Mouse (Mus musculus) forebrain, embryonic 15.5 days (tissue): ENCODE results near the gene Rbpj. TPM values are rescaled to one million over a fixed set of nuclear protein-coding genes. Genes with fewer than 3 reads are reported as not detected.

Source experiments
- ATAC-seq: fragments of 200-750 bp; cut with Nextera tagmentation; replicated peaks from 2 replicates; pipeline ENCODE4 v1.8.0; 2017; ENCODE audit warnings: mild to moderate bottlenecking, moderate TSS enrichment, moderate library complexity
- H3K27ac ChIP-seq: fragments of 300-500 bp; sonication (generic); replicated peaks from 2 replicates; pipeline ENCODE4 v1.5.1; 2015; ENCODE audit warnings: mild to moderate bottlenecking, inconsistent platforms
- H3K27me3 ChIP-seq: fragments of 300-500 bp; sonication (generic); 2 replicates; pipeline ENCODE4 v1.6.1; 2015; ENCODE audit warnings: inconsistent platforms
- H3K36me3 ChIP-seq: fragments of 300-500 bp; sonication (generic); 2 replicates; pipeline ENCODE4 v1.6.1; 2015; ENCODE audit warnings: mild to moderate bottlenecking, inconsistent platforms
- H3K4me1 ChIP-seq: fragments of 300-500 bp; sonication (generic); 2 replicates; pipeline ENCODE4 v1.6.1; 2015; ENCODE audit warnings: inconsistent platforms
- H3K4me2 ChIP-seq: fragments of 300-500 bp; sonication (generic); replicated peaks from 2 replicates; pipeline ENCODE4 v1.6.1; 2015; ENCODE audit warnings: mild to moderate bottlenecking, inconsistent platforms
- H3K4me3 ChIP-seq: fragments of 300-500 bp; sonication (generic); 2 replicates; pipeline ENCODE4 v1.5.1; 2015; ENCODE audit warnings: mild to moderate bottlenecking, inconsistent platforms
- H3K9ac ChIP-seq: fragments of 300-500 bp; sonication (generic); replicated peaks from 2 replicates; pipeline ENCODE4 v1.6.1; 2015; ENCODE audit warnings: mild to moderate bottlenecking, inconsistent platforms
- H3K9me3 ChIP-seq: fragments of 300-500 bp; sonication (generic); 2 replicates; pipeline ENCODE4 v1.6.1; 2016; ENCODE audit warnings: inconsistent platforms
- WGBS: fragments of 180-500 bp; shearing (Covaris S2); methylation state at CpG from one replicate; pipeline ENCODE4 v1.1.7; 2015; ENCODE audit warnings: mixed read lengths; 5-methylcytosine and 5-hydroxymethylcytosine counted together
- polyA plus RNA-seq: library from polyadenylated mRNA; unstranded; fragments of >200 nt; fragmentation: Nextera tagmentation; extraction: Ambion mirVana; gene quantifications from 2 replicates; pipeline ENCODE4 v1.2.1, GENCODE M21; 2015

Rbpj gene
- polyA plus RNA-seq, 1 experiment from 2014 or later: 41.3 TPM

GRCm38 (mm10) chr5:53618844-53619243 lies 152.9 kb downstream of the Rbpj start:
- Histone ChIP-seq H3K4me1 (peaks cover 7% of the 10 kb centered on the region; the same call in 1 of the 2 replicates), H3K4me3 (no peak overlapping the region), H3K27ac (no peak overlapping the region), H3K4me2 (no peak overlapping the region), H3K9me3 (no peaks in the 10 kb centered on the region), H3K27me3 (no peaks in the 10 kb centered on the region), H3K36me3 (no peaks in the 10 kb centered on the region), H3K9ac (no peak overlapping the region)
- 94% methylated on average over 1 of the region's 1 CpGs for WGBS
- ATAC-seq: no peak

- Histone ChIP-seq H3K27ac (no peak overlapping the region), H3K36me3 (0 out of 2 replicates have a peak, but pooled peaks cover 8% of the 10 kb centered on the region), H3K27me3 (no peaks in the 10 kb centered on the region), H3K4me1 (no peaks in the 10 kb centered on the region), H3K9ac (no peak overlapping the region), H3K4me2 (no peak overlapping the region), H3K4me3 (no peak overlapping the region), H3K9me3 (no peaks in the 10 kb centered on the region)
- WGBS: 90% methylated on average over 3 of the region's 3 CpGs
- no peak for ATAC-seq
Observed at GRCm38 (mm10) chr5:53632026-53632425, 166.1 kb downstream of the Rbpj start.

- ATAC-seq: no peak
- Histone ChIP-seq H3K4me2 (no peak overlapping the region), H3K4me1 (no peaks in the 10 kb centered on the region), H3K9me3 (no peaks in the 10 kb centered on the region), H3K4me3 (no peak overlapping the region), H3K36me3 (no peaks in the 10 kb centered on the region), H3K27me3 (no peaks in the 10 kb centered on the region), H3K27ac (no peak overlapping the region), H3K9ac (no peak overlapping the region)
- 81% methylated on average over 3 of the region's 3 CpGs for WGBS
Observed at GRCm38 (mm10) chr5:53636795-53637194, 170.8 kb downstream of the Rbpj start.

DNA sequence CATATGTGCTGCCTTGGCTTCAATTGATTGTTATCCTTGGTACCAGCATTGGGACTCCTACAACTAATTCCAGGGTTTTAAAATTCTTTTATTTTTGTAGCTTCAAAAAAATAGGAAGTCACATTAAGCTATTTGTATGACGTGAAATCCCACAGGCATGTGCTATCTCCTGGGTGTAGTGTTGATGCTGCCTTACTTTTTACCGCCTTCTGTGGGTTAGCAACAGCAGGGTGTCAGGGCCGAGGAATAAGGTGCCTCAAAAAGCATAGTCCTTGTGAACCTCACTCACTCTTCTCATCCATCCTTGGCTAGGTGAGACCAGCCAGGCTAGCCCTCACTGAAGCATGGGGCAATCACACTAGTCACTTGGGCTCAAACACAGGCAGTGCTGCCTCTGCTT lies 171.3 kb downstream of the Rbpj start:
- Histone ChIP-seq H3K9me3 (no peaks in the 10 kb centered on the region), H3K9ac (no peak overlapping the region), H3K27ac (no peak overlapping the region), H3K4me3 (no peak overlapping the region), H3K27me3 (no peaks in the 10 kb centered on the region), H3K4me1 (no peaks in the 10 kb centered on the region), H3K36me3 (peaks cover 1% of the 10 kb centered on the region), H3K4me2 (no peak overlapping the region)
- WGBS: 87% methylated on average over 3 of the region's 3 CpGs
- no peak for ATAC-seq

GRCm38 (mm10) chr5:53638647-53639046 lies 172.7 kb downstream of the Rbpj start:
- Histone ChIP-seq H3K27me3 (no peaks in the 10 kb centered on the region), H3K4me3 (no peak overlapping the region), H3K4me1 (no peaks in the 10 kb centered on the region), H3K27ac (no peak overlapping the region), H3K36me3 (peaks cover 12% of the 10 kb centered on the region), H3K9me3 (no peaks in the 10 kb centered on the region), H3K9ac (no peak overlapping the region), H3K4me2 (no peak overlapping the region)
- 84% methylated on average over 3 of the region's 3 CpGs for WGBS
- ATAC-seq: no peak

DNA sequence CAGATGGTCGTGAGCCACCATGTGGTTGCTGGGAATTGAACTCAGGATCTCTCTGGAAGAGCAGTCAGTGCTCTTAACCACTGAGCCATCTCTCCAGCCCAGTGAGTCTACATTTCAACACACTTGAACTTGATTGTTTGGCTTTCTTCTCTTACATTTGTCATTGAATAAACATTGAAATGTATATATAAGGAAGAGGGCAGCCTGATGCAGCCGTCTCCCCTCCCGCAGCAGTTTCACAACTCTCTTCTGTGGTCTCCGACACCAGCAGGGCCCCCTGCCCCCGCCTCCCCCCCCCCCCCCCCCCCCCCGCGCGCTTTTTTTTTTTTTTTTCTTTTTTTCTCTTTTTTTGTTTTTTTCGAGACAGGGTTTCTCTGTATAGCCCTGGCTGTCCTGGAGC lies 180.7 kb downstream of the Rbpj start:
- Histone ChIP-seq H3K4me1 (no peaks in the 10 kb centered on the region), H3K36me3 (peaks cover 40% of the 10 kb centered on the region), H3K4me2 (no peak overlapping the region), H3K9me3 (no peaks in the 10 kb centered on the region), H3K9ac (no peak overlapping the region), H3K4me3 (no peak overlapping the region), H3K27me3 (no peaks in the 10 kb centered on the region), H3K27ac (no peak overlapping the region)
- 88% methylated on average over 5 of the region's 9 CpGs for WGBS
- no peak for ATAC-seq

GRCm38 (mm10) chr5:53647358-53647757 lies 181.4 kb downstream of the Rbpj start:
- peaks cover 43% of the 10 kb centered on the region for H3K36me3 ChIP-seq
- H3K4me1 ChIP-seq: no peaks in the 10 kb centered on the region
- H3K27me3 ChIP-seq: no peaks in the 10 kb centered on the region
- no peak overlapping the region for H3K9ac ChIP-seq
- H3K4me3 ChIP-seq: no peak overlapping the region
- WGBS: 95% methylated on average over 2 of the region's 2 CpGs
- no peak overlapping the region for H3K4me2 ChIP-seq
- H3K27ac ChIP-seq: no peak overlapping the region
- ATAC-seq: no peak
- H3K9me3 ChIP-seq: no peaks in the 10 kb centered on the region

DNA sequence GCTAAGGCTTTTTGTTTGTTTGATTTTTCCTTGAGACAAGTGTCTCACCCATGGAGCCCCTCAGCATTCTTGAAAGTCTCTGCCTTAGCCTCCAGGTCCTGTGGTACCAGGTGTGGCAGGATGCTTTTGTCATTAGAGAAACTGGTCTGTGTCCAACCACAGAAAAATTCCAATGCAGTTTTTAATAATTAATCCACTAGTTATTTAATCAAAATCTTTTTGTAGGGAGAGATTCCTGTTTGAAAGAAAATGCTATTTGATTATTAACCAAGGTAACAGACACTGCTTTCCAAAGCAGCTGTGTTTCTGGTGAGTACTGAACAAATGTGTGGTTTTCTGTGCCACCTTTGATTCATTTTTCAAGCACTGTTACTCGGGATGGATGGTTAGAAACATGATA lies 190.6 kb downstream of the Rbpj start:
- no peak overlapping the region for H3K27ac ChIP-seq
- H3K4me1 ChIP-seq: no peaks in the 10 kb centered on the region
- no peaks in the 10 kb centered on the region for H3K9me3 ChIP-seq
- no peak overlapping the region for H3K9ac ChIP-seq
- no peaks in the 10 kb centered on the region for H3K27me3 ChIP-seq
- no peak for ATAC-seq
- peaks cover 13% of the 10 kb centered on the region for H3K36me3 ChIP-seq
- H3K4me2 ChIP-seq: no peak overlapping the region
- 42% methylated on average over 1 of the region's 1 CpGs for WGBS
- H3K4me3 ChIP-seq: no peak overlapping the region

DNA sequence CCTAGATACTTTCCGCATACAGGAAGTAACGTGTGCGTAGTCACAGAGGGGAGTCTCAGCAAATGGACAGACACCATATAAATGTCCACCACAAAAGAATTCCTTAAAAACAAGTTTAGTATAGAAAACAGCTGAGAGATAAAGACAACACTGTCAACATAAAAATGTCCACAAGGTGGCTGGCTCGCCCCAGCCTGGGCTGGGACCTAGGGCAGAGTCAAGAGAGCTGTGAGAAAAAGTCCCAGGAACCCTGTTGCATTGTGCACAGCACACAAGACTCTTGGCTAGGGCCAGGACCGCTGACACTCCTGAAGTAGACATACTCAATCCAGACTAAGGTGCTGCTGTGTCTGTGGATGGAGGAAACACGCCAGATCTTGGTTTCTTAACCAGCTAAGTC lies 192.0 kb downstream of the Rbpj start:
- peak; percentile 73 for ATAC-seq

GRCm38 (mm10) chr5:53661508-53661907 lies 195.6 kb downstream of the Rbpj start:
- WGBS: 92% methylated on average over 2 of the region's 2 CpGs
- Histone ChIP-seq H3K4me3 (no peak overlapping the region), H3K36me3 (no peaks in the 10 kb centered on the region), H3K4me2 (no peak overlapping the region), H3K9me3 (no peaks in the 10 kb centered on the region), H3K4me1 (no peaks in the 10 kb centered on the region), H3K27me3 (no peaks in the 10 kb centered on the region), H3K27ac (no peak overlapping the region), H3K9ac (no peak overlapping the region)
- ATAC-seq: no peak

More for the DNA sequence above, 192.0 kb downstream of the Rbpj start:
- H3K36me3 ChIP-seq: 0 out of 2 replicates have a peak, but pooled peaks cover 4% of the 10 kb centered on the region
- no peak overlapping the region for H3K9ac ChIP-seq
- H3K4me1 ChIP-seq: no peaks in the 10 kb centered on the region
- H3K27ac ChIP-seq: no peak overlapping the region
- H3K4me3 ChIP-seq: no peak overlapping the region
- WGBS: 79% methylated on average over 6 of the region's 6 CpGs
- H3K27me3 ChIP-seq: no peaks in the 10 kb centered on the region
- no peaks in the 10 kb centered on the region for H3K9me3 ChIP-seq
- no peak overlapping the region for H3K4me2 ChIP-seq

DNA sequence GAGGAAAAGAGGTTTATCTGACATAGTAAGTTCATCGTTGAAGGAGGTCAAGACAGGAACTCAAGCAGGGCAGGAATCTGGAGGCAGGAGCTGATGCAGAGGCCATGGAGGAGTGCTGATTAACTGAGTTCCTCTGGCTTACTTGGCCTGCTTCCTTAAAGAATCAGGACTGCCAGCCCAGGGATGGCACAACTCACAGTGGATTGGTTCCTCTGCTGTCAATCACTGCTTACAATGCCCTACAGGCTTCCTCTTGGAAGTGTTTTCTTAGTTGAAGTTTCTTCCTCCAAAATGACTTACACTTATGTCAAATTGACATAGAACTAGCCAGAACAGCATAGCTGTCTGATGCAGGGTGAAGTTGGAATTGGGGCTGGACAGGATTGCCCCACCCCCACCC lies 196.5 kb downstream of the Rbpj start:
- 51% methylated on average over 1 of the region's 1 CpGs for WGBS
- Histone ChIP-seq H3K9me3 (no peaks in the 10 kb centered on the region), H3K9ac (no peak overlapping the region), H3K4me3 (no peak overlapping the region), H3K4me2 (no peak overlapping the region), H3K36me3 (no peaks in the 10 kb centered on the region), H3K4me1 (no peaks in the 10 kb centered on the region), H3K27me3 (no peaks in the 10 kb centered on the region), H3K27ac (no peak overlapping the region)
- no peak for ATAC-seq

- no peak overlapping the region for H3K27ac ChIP-seq
- no peak overlapping the region for H3K4me2 ChIP-seq
- H3K36me3 ChIP-seq: no peaks in the 10 kb centered on the region
- no peaks in the 10 kb centered on the region for H3K9me3 ChIP-seq
- H3K27me3 ChIP-seq: no peaks in the 10 kb centered on the region
- H3K4me1 ChIP-seq: no peaks in the 10 kb centered on the region
- H3K4me3 ChIP-seq: no peak overlapping the region
- ATAC-seq: no peak
- no peak overlapping the region for H3K9ac ChIP-seq
Observed at GRCm38 (mm10) chr5:53663665-53664064, 197.7 kb downstream of the Rbpj start.

- no peak overlapping the region for H3K9ac ChIP-seq
- no peak overlapping the region for H3K27ac ChIP-seq
- no peak for ATAC-seq
- no peak overlapping the region for H3K4me3 ChIP-seq
- H3K27me3 ChIP-seq: no peaks in the 10 kb centered on the region
- H3K4me2 ChIP-seq: no peak overlapping the region
- 88% methylated on average over 5 of the region's 5 CpGs for WGBS
- H3K36me3 ChIP-seq: no peaks in the 10 kb centered on the region
- H3K9me3 ChIP-seq: no peaks in the 10 kb centered on the region
- H3K4me1 ChIP-seq: no peaks in the 10 kb centered on the region
Observed at GRCm38 (mm10) chr5:53668021-53668420, 202.1 kb downstream of the Rbpj start.
